Mouse (Mus musculus) thymus, postnatal 4 days (tissue): ENCODE results near the gene Tspan5.

ENCODE experiments used
- DNase-seq: peaks from one replicate; pipeline ENCODE4 v3.0.0; 2021

Tspan5 gene

DNA sequence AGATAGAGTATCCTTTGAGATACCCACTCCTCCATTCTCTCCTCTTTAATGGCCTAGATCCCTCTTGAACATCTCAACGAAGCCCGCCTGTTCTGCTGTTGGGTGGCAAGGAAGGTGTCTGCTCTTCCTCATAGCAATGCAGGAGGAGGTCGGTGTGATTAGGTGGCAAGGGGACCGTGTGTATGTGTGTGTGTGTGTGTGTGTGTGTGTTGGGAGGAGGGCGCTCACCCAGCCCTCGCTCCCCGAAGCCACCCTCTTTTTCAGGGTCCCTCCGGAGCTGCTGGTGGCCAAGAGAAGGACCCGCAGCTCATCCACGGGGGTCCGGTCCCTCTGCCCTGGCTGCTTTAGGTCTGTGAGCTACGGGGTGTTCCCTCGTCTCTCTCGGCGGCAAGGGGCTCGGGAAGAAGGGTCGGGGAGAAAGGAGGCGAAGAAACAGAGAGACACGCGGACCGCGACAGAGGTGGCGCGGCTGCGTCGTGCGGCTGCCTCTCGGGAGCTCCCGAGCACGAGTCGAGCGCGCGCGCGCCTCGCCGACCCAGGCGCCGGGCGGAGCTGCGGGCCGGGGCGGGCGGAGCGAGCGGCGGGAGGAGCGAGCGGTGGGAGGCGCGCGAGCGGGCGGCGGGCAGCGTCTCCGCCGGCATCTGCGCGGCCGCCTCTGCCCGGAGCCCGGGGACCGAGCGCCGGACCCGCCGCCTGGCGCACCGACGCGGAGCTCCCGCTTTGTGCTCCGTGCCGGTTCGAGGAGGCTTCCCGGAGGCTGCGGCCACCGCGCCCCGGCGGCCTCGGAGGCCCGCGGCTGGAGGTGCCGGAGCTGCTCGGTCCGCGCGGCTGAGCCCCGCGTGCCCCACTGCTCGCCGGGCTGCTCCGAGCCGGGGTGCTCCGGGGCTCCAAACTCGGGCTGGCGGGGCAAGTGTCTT is at the start of gene Tspan5:
Gene Tspan5 (plus strand): TSS at position 547 of the 917 bp plus-strand sequence.
- DNase-seq, result peak; percentile 90

DNA sequence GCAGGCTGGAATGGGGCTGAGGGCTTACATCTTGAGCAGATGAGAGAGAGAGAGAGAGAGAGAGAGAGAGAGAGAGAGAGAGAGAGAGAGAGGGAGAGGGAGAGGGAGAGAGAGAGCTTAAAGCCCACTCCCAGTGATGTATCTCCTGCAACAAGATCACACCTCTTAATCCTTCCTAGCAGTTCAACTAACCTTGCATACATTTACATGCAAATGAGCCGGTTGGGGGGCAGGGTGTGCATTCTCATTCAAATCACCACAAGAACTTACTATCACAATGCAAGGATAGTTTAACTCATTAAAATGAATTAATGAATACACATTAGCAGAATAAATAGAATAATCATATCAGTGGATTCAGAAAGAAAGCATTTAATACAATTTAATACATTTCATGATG is 49.7 kb upstream of the Tspan5 start:
- no peak for DNase-seq

DNA sequence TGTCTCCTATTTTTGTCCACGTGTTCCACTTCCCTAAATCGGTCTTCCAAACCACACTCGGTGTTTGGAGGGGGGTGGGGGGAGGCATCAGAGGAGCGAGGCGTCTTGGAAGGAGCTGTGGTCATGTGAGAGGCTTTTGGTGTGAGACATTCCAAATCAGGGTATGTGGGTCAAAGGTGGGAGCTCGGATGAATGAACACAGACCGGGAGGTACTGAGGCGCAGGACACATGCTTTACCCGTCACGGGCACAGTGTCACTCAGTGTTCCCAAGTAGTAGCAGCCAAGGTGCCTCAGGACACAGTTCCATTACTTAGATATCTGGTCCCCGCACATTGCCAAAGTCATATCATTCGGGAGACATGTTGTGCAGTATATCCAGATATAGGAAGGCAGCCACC is 38.6 kb upstream of the Tspan5 start:
- DNase-seq, result no peak

DNA sequence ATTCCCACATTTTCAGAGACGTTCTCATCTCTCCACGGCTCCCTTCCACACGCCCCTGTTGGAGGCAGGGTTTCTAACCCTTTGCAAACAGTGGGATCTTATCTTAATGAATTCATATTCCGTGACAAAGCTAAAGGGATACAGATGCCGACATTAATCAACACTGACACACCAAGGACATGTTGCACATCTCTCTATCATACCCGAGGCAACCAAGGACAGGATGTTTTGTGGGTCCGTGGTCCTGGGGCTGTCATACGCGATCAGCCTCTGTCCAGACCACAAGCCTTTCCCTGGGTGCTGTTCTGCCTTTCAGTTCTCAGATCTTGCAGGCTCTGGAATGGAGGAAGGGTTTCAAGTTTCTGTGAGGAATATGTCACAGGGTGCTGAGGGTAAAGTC is 37.5 kb upstream of the Tspan5 start:
- DNase-seq, result no peak

DNA sequence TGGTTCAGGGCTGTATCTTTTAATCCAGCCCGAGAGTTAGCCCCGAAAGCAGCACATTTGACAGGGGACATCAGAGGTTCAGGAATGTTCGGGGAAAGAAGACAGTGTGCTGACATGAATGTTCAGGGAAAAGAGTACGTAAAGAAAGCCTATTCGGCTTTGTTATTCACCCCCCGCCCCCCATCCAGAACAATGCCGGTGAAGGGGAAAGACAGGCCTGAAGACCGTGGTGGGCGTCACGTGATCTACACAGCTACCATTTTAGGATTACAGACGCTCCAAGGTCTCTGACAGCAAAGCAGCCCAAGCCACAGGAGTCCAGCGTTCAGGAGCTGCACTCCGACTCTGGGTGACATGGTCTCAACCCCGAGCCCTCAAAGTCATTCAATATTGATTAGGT is 36.1 kb upstream of the Tspan5 start:
- no peak for DNase-seq

DNA sequence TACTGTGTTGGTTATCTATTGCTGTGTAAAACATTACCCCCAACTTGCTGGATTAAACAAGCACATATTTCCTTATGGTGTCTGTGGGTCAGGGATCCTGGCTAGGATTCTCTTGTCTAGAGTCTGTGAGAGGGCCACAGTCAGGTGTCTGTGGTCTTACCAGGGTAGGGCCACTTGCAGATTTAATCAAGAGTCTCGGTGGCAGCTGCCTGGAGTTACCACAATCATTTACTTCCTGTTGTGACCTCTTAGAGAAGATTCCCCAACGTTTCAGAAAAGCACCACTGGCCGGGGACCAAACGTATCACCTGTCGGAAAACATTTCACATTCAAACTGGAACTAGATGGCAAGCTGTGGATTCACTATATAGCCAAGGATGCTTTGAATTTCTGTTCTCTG is 32.8 kb upstream of the Tspan5 start:
- no peak for DNase-seq

DNA sequence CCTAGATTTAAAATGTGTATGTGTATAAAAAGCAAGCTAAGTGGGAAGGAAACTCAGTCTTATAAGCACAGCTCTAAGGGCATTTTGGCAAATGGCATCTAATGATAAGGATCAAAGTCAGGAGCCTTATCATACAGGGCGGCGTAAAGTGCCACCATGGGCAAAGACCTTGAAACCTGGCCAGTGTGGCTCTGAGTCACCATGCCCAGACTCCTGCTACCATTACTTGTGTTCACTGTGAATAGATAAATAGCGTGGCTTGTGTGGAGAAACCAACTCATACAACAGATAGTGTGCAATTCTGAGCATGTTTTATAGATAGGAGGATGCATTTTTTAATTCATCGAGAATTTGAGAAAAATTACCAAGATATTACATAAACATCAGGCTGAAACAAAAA is 30.0 kb upstream of the Tspan5 start:
- DNase-seq, result no peak

DNA sequence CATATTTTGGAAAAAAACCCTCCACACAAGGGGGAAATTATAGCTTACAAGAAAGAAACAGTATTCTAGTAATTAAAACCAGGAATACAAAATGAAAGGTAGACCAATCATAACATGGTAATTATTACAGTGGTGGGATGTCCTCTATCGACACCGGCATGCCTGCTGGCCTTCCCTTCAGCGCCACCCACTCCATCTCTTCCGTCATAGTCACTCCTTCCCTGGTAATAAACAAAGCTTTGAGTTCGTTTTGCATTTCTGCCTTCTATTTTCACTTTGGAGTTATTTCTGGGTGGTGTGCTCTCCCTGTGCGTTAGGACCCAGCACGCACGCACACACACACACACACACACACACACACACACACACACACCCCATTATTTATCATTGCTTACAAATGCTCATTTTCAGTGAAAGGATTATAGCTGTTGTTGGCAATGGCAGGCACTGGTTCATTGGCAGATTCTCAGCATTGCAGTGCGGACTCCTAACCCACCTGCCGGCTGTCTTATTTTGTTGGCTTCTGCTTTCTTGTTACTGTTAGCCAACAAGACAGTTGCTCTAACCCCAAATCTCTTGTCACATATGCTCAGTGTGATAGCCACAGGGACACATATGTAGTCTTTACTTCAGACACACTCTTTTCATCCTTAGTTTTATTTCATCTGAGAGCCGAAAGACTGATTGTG is 29.4 kb upstream of the Tspan5 start:
- DNase-seq, result no peak

DNA sequence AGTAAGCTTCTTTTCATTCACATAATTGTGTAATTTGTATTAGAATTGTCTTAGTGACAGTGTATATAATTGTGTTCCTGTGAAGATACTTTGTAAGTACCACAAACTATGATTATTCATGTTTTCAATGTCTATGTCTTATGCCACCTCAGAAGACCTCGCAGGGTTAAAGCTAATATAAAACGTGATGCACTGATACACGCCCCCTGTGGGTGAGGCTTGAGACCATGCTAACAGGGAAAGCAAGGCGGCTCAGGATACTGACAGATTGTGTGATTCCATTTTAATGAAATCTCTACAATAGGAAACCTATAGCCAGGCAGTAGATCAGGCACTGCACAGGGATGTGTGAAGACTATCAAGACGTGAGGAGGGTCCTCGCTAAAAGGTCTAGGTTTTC is 28.9 kb upstream of the Tspan5 start:
- peak; percentile 40 for DNase-seq

DNA sequence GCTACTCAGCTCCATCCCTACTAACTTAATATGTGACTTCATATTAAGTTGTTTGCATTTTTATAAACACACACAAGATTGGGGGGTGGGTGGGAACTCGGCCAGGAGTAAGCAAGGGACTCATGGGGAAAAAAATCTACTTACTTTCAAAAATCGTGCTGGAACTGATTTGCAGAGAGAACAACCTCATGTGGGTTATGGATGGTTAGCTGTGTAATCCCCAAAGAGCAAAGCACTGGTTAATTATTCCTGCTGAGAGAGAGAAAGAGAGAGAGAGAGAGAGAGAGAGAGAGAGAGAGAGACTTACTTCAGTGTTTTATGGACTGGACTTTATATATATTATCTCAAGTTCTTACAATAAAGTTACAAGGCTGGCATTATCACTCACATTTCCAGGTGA is 27.2 kb upstream of the Tspan5 start:
- DNase-seq, result no peak

DNA sequence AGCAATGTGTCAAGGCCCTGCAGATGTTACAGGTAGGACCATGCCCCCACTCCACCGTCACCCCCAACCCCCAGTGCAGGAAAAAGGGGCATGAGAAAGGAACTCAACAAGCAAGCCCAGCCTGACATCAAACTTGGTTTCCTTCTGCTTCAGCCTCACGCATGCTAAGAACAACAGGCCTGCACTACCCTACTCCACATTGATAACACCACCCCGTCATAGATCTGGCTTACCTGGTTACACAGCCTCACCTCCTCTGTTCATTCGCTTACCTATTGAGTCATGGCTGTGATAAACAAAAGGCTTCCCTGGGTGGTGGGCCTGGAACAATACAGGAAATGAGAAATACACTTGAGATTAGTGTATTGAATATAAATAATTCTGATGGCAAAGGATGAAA is 26.8 kb upstream of the Tspan5 start:
- peak; percentile 13 for DNase-seq

DNA sequence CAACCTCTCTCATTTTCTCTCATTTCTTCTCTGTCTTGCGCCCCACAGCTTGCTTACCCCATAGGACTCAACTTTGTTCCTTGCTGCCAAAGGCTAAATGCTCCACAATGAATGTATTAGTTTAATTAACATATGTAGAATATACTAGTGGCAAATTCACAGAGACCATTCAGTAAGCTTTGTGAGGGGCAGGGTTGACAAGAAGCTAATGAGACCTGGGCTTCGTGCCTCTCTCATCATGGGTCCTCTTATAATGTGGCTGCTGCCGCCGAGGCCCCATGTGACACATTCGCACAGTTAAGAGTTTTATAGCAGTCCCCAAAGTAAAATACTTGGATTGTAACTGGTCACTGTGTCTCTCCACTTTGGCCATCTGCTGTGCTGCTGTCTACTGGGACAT is 25.0 kb upstream of the Tspan5 start:
- DNase-seq, result no peak

DNA sequence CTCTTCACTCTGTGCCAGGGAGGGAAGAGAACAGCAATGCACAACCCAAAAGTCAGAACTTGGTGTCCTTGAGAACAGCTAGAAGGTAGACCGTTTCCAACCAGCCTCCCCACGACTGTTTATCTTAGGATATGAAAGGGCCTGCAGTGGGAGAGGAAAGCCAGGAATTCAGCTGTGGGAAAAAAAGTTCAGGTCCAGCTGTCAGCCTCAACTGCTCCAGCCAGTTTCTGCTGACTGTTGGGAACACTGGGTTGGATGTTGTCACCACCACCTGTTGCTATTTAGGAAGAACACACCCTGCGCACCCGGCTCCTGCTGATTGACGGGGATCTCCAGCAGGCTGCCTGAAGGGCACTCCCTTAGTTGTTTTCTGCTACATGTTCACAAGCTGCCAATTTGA is 19.8 kb upstream of the Tspan5 start:
- DNase-seq, result no peak

DNA sequence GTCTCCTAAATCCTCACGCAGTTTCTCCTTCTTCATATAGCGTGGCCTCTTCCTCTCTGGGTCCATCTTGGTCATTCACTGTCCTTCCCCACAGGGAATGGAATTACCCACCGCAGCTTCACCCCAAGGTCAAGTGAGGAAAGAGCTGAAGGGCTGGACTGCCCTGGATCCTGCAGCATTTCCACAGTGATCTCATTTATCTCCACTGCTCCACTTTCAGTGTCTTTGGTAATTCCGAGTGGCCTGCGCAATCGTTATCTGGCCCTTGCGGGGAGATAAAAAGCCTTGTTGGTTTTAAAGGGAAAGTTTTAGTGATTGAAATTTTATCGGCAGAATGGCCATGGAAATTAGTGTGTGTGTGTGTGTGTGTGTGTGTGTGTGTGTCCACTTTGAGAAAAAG is 14.4 kb upstream of the Tspan5 start:
- DNase-seq, result no peak

DNA sequence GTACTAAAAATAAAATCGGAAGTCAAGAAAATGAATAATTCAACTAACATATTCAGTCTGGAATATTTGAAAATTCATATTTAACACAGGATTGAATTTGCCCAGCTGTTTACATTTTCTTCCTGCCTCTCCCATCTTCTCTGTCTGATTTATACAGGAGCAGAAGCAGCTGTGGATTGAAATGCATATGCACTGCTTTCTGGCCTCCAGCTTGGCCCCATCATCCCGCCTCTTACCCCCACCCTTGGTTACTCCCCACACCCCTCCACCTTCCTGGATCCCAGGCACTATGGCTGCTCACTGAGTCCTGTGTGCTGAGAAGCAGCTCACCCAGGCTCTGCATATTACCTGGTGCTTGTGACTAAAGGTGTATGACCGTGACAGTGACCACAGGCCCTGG is 13.2 kb upstream of the Tspan5 start:
- DNase-seq, result no peak

DNA sequence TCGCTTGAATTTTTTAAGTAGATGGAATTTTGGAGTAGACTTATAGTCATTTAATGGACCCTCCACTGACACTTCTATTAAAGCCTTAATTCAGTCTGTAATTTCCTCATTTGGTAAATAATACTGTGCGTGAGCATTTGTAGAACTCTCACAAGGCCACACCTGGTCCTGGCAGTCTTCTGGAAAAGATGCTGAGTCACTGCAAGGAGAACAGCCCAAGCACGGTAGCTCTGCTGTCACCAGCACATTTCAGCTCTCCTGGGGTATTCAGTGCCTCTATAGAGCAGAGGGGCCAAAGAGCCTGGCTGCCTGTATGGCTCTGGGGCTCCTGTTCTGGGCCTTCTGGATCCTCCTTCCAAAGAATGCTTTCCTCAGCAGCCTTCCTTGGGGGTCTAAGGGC is 11.2 kb upstream of the Tspan5 start:
- peak; percentile 19 for DNase-seq

DNA sequence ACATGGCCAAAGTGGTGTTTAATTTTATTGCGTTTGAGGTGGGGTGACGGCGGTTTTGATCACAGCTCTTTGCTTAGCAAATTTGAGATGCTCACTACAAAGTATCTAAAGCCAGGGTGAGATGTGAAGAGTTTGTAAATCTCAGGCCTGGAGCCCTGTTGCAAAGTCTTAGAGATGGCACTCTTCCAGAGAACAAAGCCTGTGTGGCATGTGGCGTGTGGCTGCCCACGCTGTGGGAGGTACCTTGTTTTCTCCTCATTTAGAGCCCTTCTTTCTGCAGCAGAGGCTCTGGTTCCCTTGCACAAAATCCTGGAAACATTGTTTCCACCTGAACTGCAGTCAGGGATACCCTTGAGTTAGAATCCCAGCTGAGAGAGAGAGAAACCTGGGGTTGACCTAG is 6.2 kb upstream of the Tspan5 start:
- no peak for DNase-seq

DNA sequence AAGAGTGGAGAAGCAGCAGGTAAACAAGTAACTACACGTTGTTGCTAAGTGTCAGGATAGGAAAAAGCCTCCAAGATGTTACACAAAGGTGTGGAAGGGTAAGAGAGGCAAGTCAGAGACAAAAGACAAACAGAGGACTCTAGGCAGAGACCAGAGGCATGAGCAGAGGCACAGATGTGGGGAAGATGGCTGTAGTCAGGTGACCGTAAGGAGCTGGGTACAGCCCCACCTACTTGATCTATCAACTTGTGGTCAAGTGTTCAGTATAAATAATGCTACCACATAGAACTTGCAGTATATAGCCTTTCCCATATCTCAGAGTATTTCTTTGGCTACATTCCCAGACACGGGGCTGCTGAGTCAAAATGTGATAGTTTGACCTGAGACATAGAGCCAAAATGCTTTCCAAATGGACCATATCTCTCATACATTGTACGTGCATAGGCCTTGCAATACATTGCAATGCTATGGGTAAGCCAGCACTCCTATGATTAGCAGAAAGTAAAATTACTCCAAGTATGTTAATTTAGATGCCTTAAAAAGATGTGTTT is 2.8 kb upstream of the Tspan5 start:
- DNase-seq, result no peak

DNA sequence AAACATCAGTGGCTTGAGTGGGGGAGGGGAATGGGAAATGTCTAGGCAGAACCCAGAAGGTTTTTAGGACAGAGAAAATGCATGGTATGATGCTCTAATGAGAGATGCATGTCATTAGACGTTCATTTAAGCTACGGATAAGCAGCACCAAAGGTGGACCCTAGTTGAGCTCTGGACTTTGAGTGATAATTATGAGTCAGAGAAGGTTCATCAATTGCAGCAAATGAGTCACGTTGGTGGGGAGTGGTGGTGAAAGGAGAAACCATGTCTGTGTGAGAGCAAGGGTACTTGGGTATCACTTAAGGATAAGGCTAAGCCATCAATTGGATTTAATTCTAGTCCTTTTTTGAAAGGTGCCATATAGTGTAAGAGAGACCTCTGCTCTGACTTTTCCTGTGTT is 1.7 kb upstream of the Tspan5 start:
- no peak for DNase-seq

DNA sequence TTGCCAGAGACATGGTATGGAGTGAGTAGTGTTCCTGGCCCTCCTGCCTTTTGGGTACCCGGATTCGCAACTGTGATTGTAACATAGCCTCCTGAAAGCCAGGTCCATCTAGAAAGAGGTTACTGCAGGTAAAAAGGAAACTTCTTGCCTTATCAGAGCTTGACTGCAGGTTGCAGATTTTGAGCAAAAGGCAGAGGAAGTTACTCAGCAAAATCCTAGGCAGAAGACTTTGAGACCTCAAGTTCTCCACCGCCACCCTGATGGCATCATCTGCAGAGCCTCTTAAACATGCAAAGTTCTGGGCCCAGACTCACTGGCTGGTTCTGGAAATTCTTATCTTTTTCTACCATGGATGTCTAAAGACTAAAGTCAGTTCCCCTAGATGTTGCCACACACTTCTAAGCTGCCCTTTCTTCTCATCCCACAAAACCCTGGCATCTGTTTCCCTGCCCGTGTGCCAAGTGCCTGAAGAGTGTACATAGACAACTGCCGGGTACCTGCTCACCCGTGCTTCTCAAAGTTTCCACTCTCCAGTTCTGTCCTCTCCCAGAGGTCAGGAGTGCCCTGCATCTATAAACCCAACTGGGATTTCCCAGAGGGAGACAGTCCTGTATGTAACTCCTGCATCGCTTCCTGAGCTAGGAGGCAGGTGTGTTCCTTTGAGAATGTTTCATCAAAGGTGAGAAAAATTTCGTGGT is 1.0 kb upstream of the Tspan5 start:
- peak; percentile 16 for DNase-seq

DNA sequence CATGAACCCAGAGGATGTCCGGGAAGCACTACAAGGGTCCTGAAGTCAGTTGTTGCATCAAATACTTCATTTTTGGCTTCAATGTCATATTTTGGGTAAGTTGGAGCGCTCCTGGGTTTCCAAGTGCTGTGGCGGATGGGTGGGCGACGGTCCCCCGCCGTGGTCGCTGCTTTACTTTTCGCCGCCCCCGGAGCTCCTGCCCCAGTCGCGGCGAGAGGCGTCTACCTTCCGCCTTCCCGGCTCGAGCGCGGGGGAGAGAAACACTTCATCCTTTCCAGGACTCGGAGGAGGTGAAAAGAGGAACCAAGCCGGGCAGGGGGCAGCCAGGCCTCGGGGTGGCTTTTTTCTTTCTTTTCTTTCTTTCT is 553 bp downstream of the Tspan5 start:
- DNase-seq, result peak; percentile 71

DNA sequence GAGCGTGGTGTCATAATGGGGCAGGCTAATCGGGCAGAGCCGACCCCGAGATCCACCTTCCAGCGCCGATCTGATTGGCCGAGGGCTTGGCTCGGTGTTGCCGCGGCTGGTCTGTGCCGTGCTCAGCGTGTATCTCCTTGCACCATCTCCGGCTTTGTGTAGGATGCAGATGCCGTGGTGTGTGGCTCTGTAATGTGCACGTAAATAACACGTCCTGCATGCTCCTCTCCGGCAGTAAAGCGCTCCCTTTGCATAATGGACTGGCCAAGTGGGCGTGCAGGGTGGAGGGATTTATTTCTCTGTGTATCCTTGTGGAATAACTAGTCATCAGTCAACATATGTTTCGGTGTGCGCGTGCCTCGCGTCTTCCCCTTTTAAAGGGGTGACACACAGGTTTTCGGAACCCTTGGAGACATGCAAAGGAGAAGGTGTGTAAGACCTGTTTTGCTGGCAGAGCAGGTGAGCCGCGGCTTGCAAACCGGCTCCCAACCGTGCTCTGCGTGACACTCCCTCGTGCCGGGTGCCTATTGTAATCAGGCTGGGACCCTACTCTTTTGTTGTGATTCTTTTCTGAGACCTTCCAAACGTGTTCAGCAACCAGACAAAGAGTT is 1.2 kb downstream of the Tspan5 start:
- DNase-seq, result peak; percentile 70
